Mouse (Mus musculus) left cerebral cortex, postnatal 25 days (tissue): ENCODE measurements around the gene Rprd1b. TPM values are rescaled to one million over a fixed set of nuclear protein-coding genes. Genes with fewer than 3 reads are reported as not detected.

Experiments
- DNase-seq, 2 experiments: peaks; one replicate each; pipeline ENCODE4 v3.0.0; 2022; ENCODE audit warnings: low spot score in 2 of 2, mixed read lengths in 1 of 2
- intact Hi-C: fragments of 180-260 bp; cut with DNase I; formaldehyde crosslinking; loops from one replicate; pipeline ENCODE4 v1.15.1; 2025
- total RNA-seq, 2 experiments: library from RNA; stranded (reverse); gene quantifications; 2 replicates each; pipeline ENCODE4 v1.2.3; 2021

Gene Rprd1b
- total RNA-seq, 2 experiments from 2014 or later: 38.5 to 45.4 TPM

DNA sequence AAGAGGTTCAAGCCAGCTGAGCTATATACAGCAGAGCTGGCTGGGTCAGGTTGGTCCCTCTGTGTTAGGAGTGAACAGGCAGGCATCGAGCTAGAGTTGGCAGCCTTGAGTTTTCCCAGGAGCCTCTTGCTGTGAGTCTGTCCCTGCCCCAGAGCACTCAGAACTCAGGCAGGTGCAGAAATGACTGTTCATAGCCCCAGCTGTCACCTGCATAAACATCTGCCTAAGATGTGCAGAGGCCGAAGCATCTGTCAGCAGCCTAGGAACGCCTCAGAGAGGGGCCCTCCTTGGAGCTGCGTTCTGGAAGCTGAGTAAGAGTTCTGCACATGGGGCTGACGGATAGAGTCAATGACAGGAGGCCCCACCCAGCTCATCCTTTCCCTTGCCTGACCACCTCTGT lies 86.6 kb downstream of the Rprd1b start:
- no peak for DNase-seq
- intact Hi-C loops: no loop called here

GRCm38 (mm10) chr2:158115838-158116453 lies 87.6 kb downstream of the Rprd1b start:
- DNase-seq: no peak
- intact Hi-C loops: no loop called here

DNA sequence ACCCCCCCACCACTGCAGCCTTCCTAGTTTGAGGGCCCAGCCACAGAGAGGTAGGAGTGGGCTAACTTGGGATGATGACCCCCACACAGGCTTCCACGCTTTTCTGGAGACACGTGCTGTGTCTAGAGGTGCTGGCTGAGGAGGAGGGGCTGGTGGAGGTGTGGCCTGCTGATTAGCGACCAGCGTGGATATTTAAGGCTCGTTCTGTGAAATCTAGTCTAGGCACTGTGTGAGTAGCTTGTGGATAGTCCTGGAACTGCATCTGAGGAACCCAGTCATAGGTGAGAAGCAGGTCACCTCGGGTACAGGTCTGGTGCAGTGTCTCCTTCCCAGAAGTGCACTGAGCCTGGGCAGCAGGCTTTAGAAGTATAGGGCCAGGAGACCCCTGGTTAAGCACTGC lies 88.4 kb downstream of the Rprd1b start:
- intact Hi-C loops: no loop called here
- DNase-seq: no peak

GRCm38 (mm10) chr2:158119145-158119544 lies 90.8 kb downstream of the Rprd1b start:
- DNase-seq: no peak
- intact Hi-C loops: no loop called here

- intact Hi-C loops: no loop called here
- DNase-seq: no peak
Observed at GRCm38 (mm10) chr2:158120211-158120610, 91.9 kb downstream of the Rprd1b start.

DNA sequence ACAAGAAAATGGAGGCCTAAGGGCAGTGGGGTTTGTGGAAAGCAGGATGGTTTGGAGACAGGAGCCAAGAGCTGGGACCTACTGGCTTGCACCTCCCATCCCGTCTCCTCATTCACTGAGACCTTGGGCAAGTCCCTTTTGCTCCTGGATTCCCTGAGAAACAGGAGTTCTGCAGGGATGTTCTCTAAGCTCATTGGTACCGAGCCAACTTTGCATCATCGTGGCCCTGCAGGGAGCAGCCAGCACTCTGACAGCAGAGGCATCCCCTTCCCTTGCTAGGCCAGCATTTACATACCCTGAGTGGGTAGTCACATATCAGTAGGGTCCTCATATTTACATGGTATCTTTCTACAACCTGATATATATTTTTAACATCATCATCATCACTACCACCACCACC lies 92.6 kb downstream of the Rprd1b start:
- intact Hi-C loops: no loop called here
- no peak for DNase-seq

GRCm38 (mm10) chr2:158121645-158122326 lies 93.5 kb downstream of the Rprd1b start:
- no peak for DNase-seq
- intact Hi-C loops: no loop called here

DNA sequence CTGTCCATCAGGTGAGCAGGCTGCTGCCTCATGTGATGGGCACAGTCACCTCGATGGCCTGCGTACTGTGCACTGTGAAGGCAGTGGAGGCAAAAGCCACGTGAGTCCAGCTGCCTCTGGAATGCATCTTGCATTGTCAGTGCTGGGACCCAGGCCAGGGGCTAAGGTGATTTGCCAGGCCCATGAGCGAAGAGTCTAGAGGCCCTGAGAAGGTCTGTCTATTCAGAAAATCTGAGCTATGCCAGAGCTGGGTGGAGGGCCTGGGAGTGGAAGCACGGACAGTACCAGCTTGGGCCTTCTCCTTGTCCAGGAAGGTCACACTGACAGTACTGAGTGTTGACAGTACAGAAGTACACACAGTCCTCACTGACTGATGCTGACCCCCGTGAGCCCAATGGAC lies 94.5 kb downstream of the Rprd1b start:
- no peak for DNase-seq
- intact Hi-C loops: no loop called here

DNA sequence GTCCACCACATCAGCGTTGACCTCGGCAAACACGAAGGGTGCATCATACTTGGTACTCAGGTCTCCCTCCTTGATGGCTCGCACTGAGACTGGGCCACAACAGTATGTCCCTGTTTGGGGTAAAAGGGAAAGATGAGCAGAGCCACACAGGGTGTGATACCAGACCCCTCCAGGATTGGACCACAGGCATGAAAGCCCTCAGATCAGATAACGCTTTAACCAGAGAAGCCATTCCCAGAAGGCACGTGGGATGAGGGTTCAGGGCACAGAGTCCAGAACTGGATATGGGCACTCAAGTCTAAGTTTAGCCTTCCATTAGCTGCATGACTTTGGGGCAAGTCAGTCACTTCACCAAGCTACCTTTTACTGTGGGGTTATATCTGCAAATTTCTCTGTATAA lies 98.9 kb downstream of the Rprd1b start:
- intact Hi-C loops: no loop called here
- DNase-seq: no peak

GRCm38 (mm10) chr2:158127872-158128271 lies 99.6 kb downstream of the Rprd1b start:
- intact Hi-C loops: no loop called here
- DNase-seq: no peak

DNA sequence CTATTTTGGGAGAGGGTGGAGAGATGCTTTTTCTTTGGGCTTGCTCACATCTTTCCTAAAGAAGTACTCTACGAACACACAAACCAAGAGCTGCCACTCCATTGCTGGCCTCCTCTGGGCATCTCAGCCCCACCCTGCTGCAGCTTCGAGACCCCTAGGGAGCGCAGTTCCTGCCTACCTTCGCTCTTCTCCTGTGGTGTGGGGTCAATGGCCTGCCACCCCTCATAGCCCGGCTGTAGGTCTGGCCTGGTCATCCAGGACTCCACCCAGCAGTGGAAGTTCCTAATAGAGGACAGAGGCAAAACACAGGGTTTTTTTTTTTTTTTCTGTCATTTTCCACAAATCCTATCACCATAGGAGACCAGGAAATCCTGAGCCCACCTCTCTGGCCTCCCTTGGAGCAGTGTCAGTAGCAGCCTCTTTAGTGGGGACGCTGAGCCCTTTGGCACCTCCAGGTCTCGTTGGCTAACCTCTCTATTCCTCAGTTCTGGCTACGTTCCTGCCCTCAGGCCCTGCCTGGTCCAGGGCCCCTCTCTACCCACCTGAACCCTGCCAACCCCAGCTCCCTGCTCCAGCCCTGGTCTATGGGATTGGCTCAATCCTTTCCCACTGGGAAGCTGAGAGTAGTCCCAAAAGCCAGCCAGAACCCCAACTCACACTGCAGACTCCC lies 100.3 kb downstream of the Rprd1b start:
- no peak for DNase-seq
- intact Hi-C loops: no loop called here

DNA sequence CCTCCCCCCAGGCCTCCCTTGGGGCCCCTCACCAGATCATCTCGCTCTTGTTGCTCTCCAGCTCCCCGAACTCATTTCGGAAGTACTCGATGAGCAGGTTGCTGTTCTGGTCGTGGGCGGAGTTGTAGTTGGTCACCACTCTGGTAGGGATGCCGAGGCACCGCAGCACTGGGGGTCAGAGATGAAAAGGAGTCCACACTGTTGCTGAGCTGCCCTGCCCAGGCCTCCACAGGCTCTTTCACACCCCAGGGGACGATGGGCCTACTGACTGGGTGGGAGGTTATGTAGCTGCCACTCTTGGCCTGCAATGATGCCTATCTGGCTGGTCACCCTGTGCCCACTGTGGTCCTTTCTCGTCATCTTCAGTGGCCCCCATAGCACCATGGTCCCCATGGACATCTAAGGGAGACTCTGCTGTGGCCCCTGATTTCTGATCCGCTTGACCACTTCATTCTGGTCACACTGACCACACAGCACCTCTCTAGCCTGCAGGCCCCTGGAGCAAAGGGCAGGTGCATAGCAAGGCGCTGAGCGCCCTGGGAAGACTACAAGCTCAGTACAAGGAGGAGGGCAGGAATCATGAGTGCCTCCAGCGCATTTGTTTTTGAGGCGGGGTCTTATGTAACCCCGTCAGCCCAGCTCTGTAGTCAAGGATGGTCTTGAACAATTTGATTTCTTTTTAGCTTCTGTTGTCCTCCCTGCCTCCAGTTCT lies 101.2 kb downstream of the Rprd1b start:
- intact Hi-C loops: no loop called here
- no peak for DNase-seq

DNA sequence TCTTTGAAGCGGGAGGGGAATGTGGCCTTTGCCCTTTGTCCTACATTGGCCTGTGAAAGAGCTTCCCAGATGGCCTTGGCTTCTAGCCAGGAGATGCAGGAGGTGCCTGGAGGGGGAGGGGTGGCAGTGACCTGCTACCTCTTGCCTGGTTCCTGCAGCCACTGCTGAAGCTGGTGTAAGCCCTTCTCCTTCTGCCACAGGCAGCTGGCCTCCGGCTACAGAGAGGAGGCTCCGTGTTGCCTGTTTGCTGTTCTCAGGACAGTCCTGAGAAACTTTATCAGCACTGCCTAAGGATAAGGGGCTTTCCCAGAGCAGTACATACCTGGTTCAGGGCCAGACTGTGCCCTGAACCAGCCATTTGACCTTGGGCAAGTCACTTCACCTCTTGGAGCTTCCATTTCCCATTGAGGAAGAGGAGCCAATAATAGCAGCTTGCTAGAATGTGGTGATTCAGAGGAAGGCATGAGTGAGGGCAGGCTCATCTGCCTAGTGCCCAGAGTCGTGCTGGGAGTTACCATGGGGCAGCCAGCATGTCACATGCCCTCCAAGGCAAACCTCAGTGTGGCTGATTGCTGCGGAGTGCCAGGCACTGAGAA lies 102.2 kb downstream of the Rprd1b start:
- no peak for DNase-seq
- intact Hi-C loops: no loop called here

DNA sequence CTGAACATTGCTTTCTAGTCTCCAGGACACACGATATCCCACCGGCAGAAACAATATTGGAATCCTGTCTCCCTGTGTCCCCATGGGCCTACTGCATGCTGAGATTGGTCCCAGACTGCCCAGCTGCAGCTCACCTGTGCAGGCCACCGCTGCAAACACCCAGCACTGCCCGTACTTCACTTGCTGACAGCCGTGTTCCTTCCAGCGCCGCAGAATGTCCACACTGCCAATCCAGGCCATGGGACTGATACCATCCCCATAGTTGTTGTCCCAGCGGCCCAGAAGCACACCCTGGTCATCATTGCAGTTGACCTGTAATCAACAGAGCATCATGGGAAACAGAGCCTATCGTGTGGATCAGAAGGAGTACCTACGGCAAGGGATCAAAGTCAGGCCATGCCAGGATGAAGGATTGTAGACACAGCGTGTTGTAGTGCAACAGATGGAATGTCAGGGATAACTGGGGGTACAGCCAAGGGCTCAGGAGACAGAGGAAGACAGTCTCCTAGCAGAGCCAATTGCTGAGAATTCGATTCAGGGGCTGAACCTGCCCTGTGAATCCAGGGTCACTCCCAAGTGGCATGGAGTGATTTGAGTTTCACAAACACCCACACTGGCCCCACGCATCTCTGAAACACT lies 103.0 kb downstream of the Rprd1b start:
- no peak for DNase-seq
- intact Hi-C loops: no loop called here

GRCm38 (mm10) chr2:158132320-158132719 lies 104.0 kb downstream of the Rprd1b start:
- no peak for DNase-seq
- intact Hi-C loops: no loop called here

DNA sequence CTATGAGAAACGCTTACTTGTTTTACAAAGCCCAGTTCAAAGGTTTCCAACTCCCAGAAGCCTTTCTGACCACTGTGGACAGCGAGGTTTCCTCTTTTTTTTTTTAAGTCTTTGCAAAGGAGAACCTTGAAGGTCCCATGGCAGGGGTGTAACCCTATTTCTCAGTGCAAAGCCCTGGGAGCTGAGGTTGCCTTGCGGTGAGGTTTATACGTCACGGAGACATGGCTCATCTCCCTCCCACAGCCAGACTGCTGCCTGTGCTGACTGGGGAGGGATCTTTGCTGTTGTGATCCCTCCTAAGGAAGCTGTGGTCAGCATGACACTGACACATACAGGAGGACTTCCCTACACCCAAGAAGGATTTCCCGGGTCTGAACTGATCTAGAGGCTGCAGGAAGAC lies 104.8 kb downstream of the Rprd1b start:
- DNase-seq: no peak
- intact Hi-C loops: no loop called here

DNA sequence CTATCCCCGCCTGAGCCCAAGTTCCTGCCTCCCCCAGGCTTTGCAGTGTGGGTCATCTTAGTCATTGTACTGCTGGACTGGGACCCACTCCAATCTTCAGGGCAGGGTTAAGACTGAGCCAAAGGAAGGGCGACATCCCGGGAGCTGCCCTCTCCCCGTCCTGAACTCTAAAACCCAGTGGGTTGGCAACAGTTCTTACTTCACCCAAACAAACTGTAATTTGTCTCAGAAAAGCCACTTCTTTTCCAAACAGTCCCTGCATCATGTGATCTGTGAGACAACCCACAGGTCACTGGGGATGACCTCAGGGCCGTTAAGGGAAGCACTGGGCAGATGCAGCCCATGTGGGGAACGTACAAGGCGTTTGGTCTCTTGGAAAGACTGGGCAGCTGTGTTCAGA lies 107.9 kb downstream of the Rprd1b start:
- intact Hi-C loops: no loop called here
- DNase-seq: no peak

- intact Hi-C loops: no loop called here
- DNase-seq: no peak
Observed at GRCm38 (mm10) chr2:158137771-158138170, 109.5 kb downstream of the Rprd1b start.

DNA sequence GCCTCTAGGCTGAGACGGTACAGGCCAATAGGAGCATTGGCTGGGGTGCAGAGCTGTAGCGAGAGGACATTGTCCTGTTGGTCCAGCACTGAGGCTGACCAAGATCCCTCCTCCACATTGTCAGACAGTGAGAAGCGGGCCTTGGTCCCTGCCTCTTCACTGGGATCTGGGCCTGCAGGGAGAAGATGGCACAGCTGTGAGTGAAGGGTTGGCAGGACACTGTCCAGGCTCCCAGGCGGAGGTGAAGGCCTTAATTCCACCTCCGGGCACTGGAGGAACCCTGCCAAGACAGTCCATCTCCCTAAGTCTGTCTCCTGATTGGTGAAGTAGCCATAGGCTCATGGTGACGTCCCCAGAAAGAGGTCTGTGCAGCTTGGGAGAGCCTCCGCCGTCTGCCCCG lies 110.5 kb downstream of the Rprd1b start:
- no peak for DNase-seq
- intact Hi-C loops: no loop called here

DNA sequence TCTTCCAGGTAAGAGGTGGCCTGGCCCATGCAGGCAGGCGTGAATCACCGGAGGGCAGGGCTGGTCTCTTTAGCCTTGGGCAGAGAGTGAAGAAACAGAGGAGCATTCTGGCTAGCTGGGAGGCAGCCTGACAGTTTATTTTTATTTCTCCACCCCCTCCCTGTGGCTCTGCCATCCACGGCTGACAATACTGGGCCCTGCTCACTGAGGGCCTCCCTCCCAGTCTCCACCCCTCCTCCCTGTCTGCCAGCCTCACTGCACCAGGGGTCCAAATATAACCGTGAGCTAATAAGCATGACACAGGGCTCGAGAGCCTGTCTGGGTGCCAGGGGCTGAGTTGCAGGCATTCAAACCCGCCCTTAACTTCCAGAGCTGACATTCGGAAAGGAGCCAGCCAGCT lies 111.3 kb downstream of the Rprd1b start:
- intact Hi-C loops: no loop called here
- peak; percentile 27 to 65 for DNase-seq
